Mouse (Mus musculus): Measurements from ENCODE around the gene Mamdc4.

Mamdc4 gene

GRCm38 (mm10) chr2:25574579-25575431 is at the start of gene Mamdc4, which contains the start of gene Phpt1:
Gene Mamdc4 (minus strand): TSS chr2:25574845.
Gene Phpt1 (minus strand): TSS chr2:25575224.
- DNase-seq (ENCODE audit: low spot score), result peak; percentile 94

GRCm38 (mm10) chr2:25621229-25622200 is 46.9 kb upstream of the Mamdc4 start, which contains the start of gene Tmem141:
Gene Tmem141 (minus strand): TSS chr2:25622005.
- peak; percentile 50 for DNase-seq (ENCODE audit: low spot score)

GRCm38 (mm10) chr2:25620852-25621228 is 46.2 kb upstream of the Mamdc4 start:
- no peak for DNase-seq (ENCODE audit: low spot score)

- peak; percentile 65 for DNase-seq (ENCODE audit: low spot score)
These were observed 45.7 kb upstream of the Mamdc4 start for GRCm38 (mm10) chr2:25620386-25620785.

- no peak for DNase-seq (ENCODE audit: low spot score)
These were observed 42.9 kb upstream of the Mamdc4 start, which contains the start of gene Ccdc183 for GRCm38 (mm10) chr2:25617578-25617977. Gene Ccdc183 (minus strand): TSS chr2:25617678.

- no peak for DNase-seq (ENCODE audit: low spot score)
These were observed 41.8 kb upstream of the Mamdc4 start for GRCm38 (mm10) chr2:25616398-25616797.

- DNase-seq (ENCODE audit: low spot score), result no peak
These were observed 34.0 kb upstream of the Mamdc4 start for GRCm38 (mm10) chr2:25608671-25609070.

GRCm38 (mm10) chr2:25607761-25608622 is 33.3 kb upstream of the Mamdc4 start, which contains the start of gene Rabl6:
Gene Rabl6 (minus strand): TSS chr2:25608521.
- DNase-seq (ENCODE audit: low spot score), result peak; percentile 86

- DNase-seq (ENCODE audit: low spot score), result no peak
These were observed 27.9 kb upstream of the Mamdc4 start for GRCm38 (mm10) chr2:25602526-25602925.

GRCm38 (mm10) chr2:25600037-25600436 is 25.4 kb upstream of the Mamdc4 start:
- DNase-seq (ENCODE audit: low spot score), result no peak

- DNase-seq (ENCODE audit: low spot score), result no peak
These were observed 24.1 kb upstream of the Mamdc4 start for GRCm38 (mm10) chr2:25598749-25599148.

- no peak for DNase-seq (ENCODE audit: low spot score)
These were observed 22.3 kb upstream of the Mamdc4 start for GRCm38 (mm10) chr2:25596765-25597510.

GRCm38 (mm10) chr2:25591863-25592262 is 17.2 kb upstream of the Mamdc4 start:
- peak; percentile 15 for DNase-seq (ENCODE audit: low spot score)

- DNase-seq (ENCODE audit: low spot score), result no peak
These were observed 13.7 kb upstream of the Mamdc4 start for GRCm38 (mm10) chr2:25588227-25588907.

- no peak for DNase-seq (ENCODE audit: low spot score)
These were observed 12.6 kb upstream of the Mamdc4 start for GRCm38 (mm10) chr2:25587290-25587689.

GRCm38 (mm10) chr2:25585601-25586000 is 11.0 kb upstream of the Mamdc4 start:
- no peak for DNase-seq (ENCODE audit: low spot score)

- no peak for DNase-seq (ENCODE audit: low spot score)
These were observed 10.2 kb upstream of the Mamdc4 start for GRCm38 (mm10) chr2:25584856-25585255.

- DNase-seq (ENCODE audit: low spot score), result no peak
These were observed 9.5 kb upstream of the Mamdc4 start for GRCm38 (mm10) chr2:25584152-25584551.

GRCm38 (mm10) chr2:25583571-25583970 is 8.9 kb upstream of the Mamdc4 start:
- no peak for DNase-seq (ENCODE audit: low spot score)

GRCm38 (mm10) chr2:25583120-25583481 is 8.5 kb upstream of the Mamdc4 start:
- DNase-seq (ENCODE audit: low spot score), result no peak
